Mouse (Mus musculus): ENCODE measurements around the gene Atf7ip2.
A peak's percentile ranks its signal among the peaks of the same experiment; 100 is the strongest.

The Atf7ip2 gene

DNA sequence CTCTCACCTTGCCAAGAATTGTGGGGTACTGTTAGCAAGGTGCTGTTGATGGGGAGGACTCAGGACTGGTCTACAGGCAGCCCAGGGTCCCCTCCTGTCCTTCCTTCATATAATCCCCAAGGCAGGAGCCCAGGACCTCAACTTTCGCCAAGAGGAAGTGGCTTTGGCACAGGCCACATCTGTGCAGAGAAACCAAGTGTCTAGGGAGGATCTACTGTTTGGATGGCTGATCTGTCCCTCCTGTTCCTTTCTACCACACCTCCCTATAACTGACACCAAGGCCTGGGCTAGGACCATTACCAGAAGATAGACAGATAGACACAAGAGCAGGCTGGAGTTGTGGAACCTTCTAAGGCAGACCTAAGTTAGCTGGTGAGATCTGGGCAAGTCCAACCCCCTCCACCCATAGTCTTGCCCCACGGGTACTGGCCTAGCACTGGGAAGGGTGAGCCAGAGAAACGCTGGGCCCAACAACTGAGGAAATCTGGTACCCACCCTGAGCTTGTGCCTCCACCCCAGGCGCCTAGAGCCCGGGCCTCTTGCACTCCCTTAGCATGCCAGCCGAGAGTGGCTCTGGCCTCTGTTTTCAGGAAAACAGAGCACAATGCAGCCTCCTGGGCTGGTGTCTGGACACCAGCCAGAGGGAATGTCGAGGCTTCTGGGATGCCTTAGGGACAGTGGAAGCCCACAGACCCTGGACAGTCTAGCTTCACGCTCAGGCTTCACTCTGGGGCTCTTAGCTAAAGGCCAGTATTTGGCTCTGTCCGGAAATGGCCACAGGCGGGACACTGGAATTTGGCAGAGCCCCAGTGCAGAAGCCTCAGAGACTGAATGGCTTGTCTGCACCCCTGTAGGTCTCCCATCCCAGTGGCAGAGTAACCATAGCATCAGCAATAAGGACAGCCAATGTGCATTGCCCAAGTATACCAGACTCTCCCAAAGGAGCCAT lies 105.5 kb downstream of the Atf7ip2 start:
- peak; percentile 20 to 22 for DNase-seq

DNA sequence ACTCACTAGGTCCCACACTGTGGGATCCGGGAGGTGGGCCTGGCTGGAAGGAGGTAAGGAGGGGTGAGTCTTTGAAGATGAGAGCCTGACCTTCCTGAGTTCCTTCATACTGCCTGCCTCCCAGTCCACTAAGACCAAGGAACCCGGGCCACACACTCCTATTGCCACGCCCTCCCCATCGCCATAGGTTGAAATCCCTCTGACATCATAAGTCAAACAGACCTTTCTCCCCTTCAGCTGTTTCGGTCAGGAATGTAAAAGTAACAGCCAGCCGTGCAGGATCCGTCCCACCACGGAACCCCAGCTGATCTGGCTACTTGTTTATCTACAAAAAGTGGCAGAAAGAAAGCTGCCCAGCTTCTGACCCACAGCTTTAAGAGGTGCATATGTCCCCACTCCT lies 107.1 kb downstream of the Atf7ip2 start:
- no peak for DNase-seq

DNA sequence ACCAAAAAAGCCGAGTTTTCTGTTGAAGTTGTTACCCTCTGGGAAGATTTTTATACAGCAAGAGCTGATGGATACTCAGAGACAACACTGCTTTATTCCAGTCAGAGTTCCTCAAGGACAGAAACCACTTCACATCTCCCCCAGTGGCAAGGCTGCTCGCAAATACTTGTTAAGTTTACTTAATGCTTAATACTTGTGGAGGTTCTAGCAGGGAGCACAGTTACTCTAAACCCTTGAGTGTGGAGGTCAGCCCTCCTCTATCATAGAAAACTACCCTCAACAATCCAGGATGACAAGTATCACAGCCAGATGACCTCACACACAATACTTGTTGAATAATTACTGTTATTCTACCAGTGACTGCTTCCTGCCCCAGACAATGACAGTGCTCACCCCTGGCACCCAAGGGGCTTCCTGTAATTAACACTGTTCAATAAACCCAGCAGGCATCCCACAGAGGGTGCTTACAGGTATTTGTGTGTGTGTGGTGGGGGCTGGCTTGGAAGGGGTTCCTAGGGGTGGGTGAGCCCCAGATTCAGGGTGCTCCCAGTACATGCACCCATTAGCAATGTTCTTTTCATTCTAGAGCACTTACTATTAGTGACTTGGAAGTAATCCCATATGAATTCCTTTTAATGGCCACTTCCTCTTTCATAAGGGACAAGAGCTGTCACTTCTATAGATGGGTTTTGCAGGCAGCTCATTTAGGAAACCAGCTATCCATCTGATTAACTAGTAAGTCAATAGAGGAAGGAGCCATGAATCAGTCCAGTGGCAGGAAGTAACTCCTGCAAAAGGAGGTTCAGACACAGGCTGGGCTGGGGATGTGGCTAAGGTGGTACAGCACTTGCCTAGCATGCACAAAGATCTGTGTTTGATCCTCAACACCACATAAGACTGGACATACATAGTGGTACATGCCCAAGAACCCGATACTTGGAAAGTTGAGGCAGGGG lies 108.0 kb downstream of the Atf7ip2 start:
- DNase-seq, result no peak

All from cerebellum, postnatal 14 days (tissue).